Mouse (Mus musculus) limb, embryonic 10.5 days (tissue): Measurements from ENCODE around the gene Ints1. TPM values are rescaled to one million over a fixed set of nuclear protein-coding genes. Genes with fewer than 3 reads are reported as not detected.
A peak's percentile ranks its signal among the peaks of the same experiment; 100 is the strongest.

ENCODE experiments used
- DNase-seq: peaks from one replicate; pipeline ENCODE4 v3.0.0-alpha.2; 2017; ENCODE audit warnings: low spot score
- H3K27ac ChIP-seq: fragments of 300-500 bp; sonication (generic); 2 replicates; pipeline ENCODE4 v1.5.1; 2016; ENCODE audit warnings: mild to moderate bottlenecking
- H3K27me3 ChIP-seq: fragments of 300-500 bp; sonication (generic); 2 replicates; pipeline ENCODE4 v1.6.1; 2016; ENCODE audit warnings: low read depth, mild to moderate bottlenecking; ENCODE audit not compliant: poor library complexity, severe bottlenecking
- H3K36me3 ChIP-seq: fragments of 300-500 bp; sonication (generic); 2 replicates; pipeline ENCODE4 v1.6.1; 2016; ENCODE audit warnings: mild to moderate bottlenecking, moderate library complexity
- H3K4me1 ChIP-seq: fragments of 300-500 bp; sonication (generic); 2 replicates; pipeline ENCODE4 v1.6.1; 2016
- H3K4me3 ChIP-seq: fragments of 300-500 bp; sonication (generic); 2 replicates; pipeline ENCODE4 v1.5.1; 2016; ENCODE audit warnings: mild to moderate bottlenecking, moderate library complexity
- H3K9me3 ChIP-seq: fragments of 300-500 bp; sonication (generic); replicated peaks from 2 replicates; pipeline ENCODE4 v1.6.1; 2016; ENCODE audit warnings: mild to moderate bottlenecking
- WGBS: fragments of 180-500 bp; shearing (Covaris S2); methylation state at CpG from one replicate; pipeline ENCODE4 v1.1.7; 2016; 5-methylcytosine and 5-hydroxymethylcytosine counted together
- polyA plus RNA-seq: library from polyadenylated mRNA; unstranded; fragments of >200 nt; fragmentation: Nextera tagmentation; extraction: Ambion mirVana; gene quantifications from 2 replicates; pipeline ENCODE4 v1.2.1, GENCODE M21; 2016

The Ints1 gene
- polyA plus RNA-seq = 42.5 and 43.7 TPM in 2 replicates

- Histone ChIP-seq H3K36me3 (peaks cover 38% of the 10 kb centered on the region), H3K27me3 (no peaks in the 10 kb centered on the region), H3K27ac (peak within 1 kb of the TSS; percentile 84), H3K4me1 (peaks cover 14% of the 10 kb centered on the region), H3K9me3 (no peaks in the 10 kb centered on the region), H3K4me3 (peak within 1 kb of the TSS; percentile 100)
- peak; percentile 97 for DNase-seq
- under 1% methylated on average over 55 of the region's 55 CpGs for WGBS
Measured at GRCm38 (mm10) chr5:139775216-139775926, at the start of gene Ints1. TSS of gene Ints1 (minus strand) at chr5:139775674.

GRCm38 (mm10) chr5:139824531-139824930, 49.1 kb upstream of the Ints1 start:
- peaks cover 37% of the 10 kb centered on the region for H3K36me3 ChIP-seq
- WGBS = 93% methylated on average over 10 of the region's 10 CpGs
- H3K9me3 ChIP-seq = no peaks in the 10 kb centered on the region
- no peak for DNase-seq
- H3K27me3 ChIP-seq = no peaks in the 10 kb centered on the region
- no peak overlapping the region for H3K27ac ChIP-seq
- H3K4me3 ChIP-seq = no peak overlapping the region
- peaks cover 37% of the 10 kb centered on the region for H3K4me1 ChIP-seq

GRCm38 (mm10) chr5:139821466-139822459, 46.3 kb upstream of the Ints1 start:
- H3K9me3 ChIP-seq = no peaks in the 10 kb centered on the region
- no peak overlapping the region for H3K4me3 ChIP-seq
- no peaks in the 10 kb centered on the region for H3K27me3 ChIP-seq
- H3K4me1 ChIP-seq = peaks cover 37% of the 10 kb centered on the region
- H3K27ac ChIP-seq = 0 out of 2 replicates have a peak overlapping the region, but pooled peaks have one; percentile 14
- WGBS = 53% methylated on average over 12 of the region's 12 CpGs
- no peak for DNase-seq
- H3K36me3 ChIP-seq = peaks cover 37% of the 10 kb centered on the region

- Histone ChIP-seq H3K9me3 (no peaks in the 10 kb centered on the region), H3K27ac (no peak within 1 kb of the TSS), H3K36me3 (peaks cover 30% of the 10 kb centered on the region), H3K27me3 (peaks cover 20% of the 10 kb centered on the region), H3K4me3 (no peak within 1 kb of the TSS), H3K4me1 (peaks cover 25% of the 10 kb centered on the region)
- DNase-seq = no peak
- 89% methylated on average over 9 of the region's 9 CpGs for WGBS
Measured at GRCm38 (mm10) chr5:139819538-139820181, 44.2 kb upstream of the Ints1 start, which contains the start of gene Tmem184a. TSS of gene Tmem184a (minus strand) at chr5:139819917.

- WGBS = 55% methylated on average over 4 of the region's 4 CpGs
- Histone ChIP-seq H3K4me1 (peaks cover 28% of the 10 kb centered on the region), H3K36me3 (peaks cover 22% of the 10 kb centered on the region), H3K27me3 (peaks cover 29% of the 10 kb centered on the region), H3K4me3 (no peak overlapping the region), H3K9me3 (no peaks in the 10 kb centered on the region), H3K27ac (no peak overlapping the region)
- DNase-seq = no peak
Measured at GRCm38 (mm10) chr5:139818801-139819200, 43.3 kb upstream of the Ints1 start.

- no peak overlapping the region for H3K4me3 ChIP-seq
- WGBS = 88% methylated on average over 3 of the region's 3 CpGs
- no peak overlapping the region for H3K27ac ChIP-seq
- no peaks in the 10 kb centered on the region for H3K9me3 ChIP-seq
- H3K27me3 ChIP-seq = peaks cover 36% of the 10 kb centered on the region
- no peak for DNase-seq
- peaks cover 27% of the 10 kb centered on the region for H3K4me1 ChIP-seq
- peaks cover 15% of the 10 kb centered on the region for H3K36me3 ChIP-seq
Measured at GRCm38 (mm10) chr5:139818056-139818455, 42.6 kb upstream of the Ints1 start.

GRCm38 (mm10) chr5:139817292-139817691, 41.8 kb upstream of the Ints1 start:
- Histone ChIP-seq H3K4me1 (peaks cover 24% of the 10 kb centered on the region), H3K4me3 (no peak overlapping the region), H3K27me3 (peaks cover 44% of the 10 kb centered on the region), H3K9me3 (no peaks in the 10 kb centered on the region), H3K36me3 (peaks cover 7% of the 10 kb centered on the region), H3K27ac (no peak overlapping the region)
- 13% methylated on average over 1 of the region's 1 CpGs for WGBS
- DNase-seq = no peak

GRCm38 (mm10) chr5:139816445-139816844, 41.0 kb upstream of the Ints1 start:
- no peak overlapping the region for H3K27ac ChIP-seq
- peaks cover 52% of the 10 kb centered on the region for H3K27me3 ChIP-seq
- H3K4me1 ChIP-seq = peaks cover 15% of the 10 kb centered on the region
- H3K4me3 ChIP-seq = no peak overlapping the region
- no peaks in the 10 kb centered on the region for H3K9me3 ChIP-seq
- no peaks in the 10 kb centered on the region; the same call in none of the 2 replicates for H3K36me3 ChIP-seq
- DNase-seq = no peak

- no peak for DNase-seq
- Histone ChIP-seq H3K27ac (no peak overlapping the region), H3K36me3 (no peaks in the 10 kb centered on the region), H3K27me3 (peaks cover 54% of the 10 kb centered on the region), H3K4me1 (peaks cover 10% of the 10 kb centered on the region), H3K9me3 (no peaks in the 10 kb centered on the region), H3K4me3 (no peak overlapping the region)
- WGBS = 87% methylated on average over 6 of the region's 6 CpGs
Measured at GRCm38 (mm10) chr5:139815964-139816363, 40.5 kb upstream of the Ints1 start.

GRCm38 (mm10) chr5:139813963-139814381, 38.5 kb upstream of the Ints1 start:
- DNase-seq = no peak
- H3K4me3 ChIP-seq = peak overlapping the region; percentile 17
- peaks cover 54% of the 10 kb centered on the region for H3K27me3 ChIP-seq

GRCm38 (mm10) chr5:139813126-139813490, 37.6 kb upstream of the Ints1 start:
- no peak overlapping the region for H3K4me3 ChIP-seq
- H3K27ac ChIP-seq = 0 out of 2 replicates have a peak overlapping the region, but pooled peaks have one; percentile 2
- no peak for DNase-seq
- H3K36me3 ChIP-seq = no peaks in the 10 kb centered on the region
- WGBS = 30% methylated on average over 10 of the region's 10 CpGs
- H3K9me3 ChIP-seq = no peaks in the 10 kb centered on the region
- peaks cover 54% of the 10 kb centered on the region for H3K27me3 ChIP-seq
- peaks cover 10% of the 10 kb centered on the region for H3K4me1 ChIP-seq

More at GRCm38 (mm10) chr5:139813963-139814381, 38.5 kb upstream of the Ints1 start:
- H3K27ac ChIP-seq = 0 out of 2 replicates have a peak overlapping the region, but pooled peaks have one; percentile 42
- H3K4me1 ChIP-seq = peaks cover 10% of the 10 kb centered on the region
- H3K36me3 ChIP-seq = no peaks in the 10 kb centered on the region
- 4% methylated on average over 13 of the region's 13 CpGs for WGBS
- H3K9me3 ChIP-seq = no peaks in the 10 kb centered on the region

- H3K27me3 ChIP-seq = peaks cover 54% of the 10 kb centered on the region
- DNase-seq = no peak
- 0 out of 2 replicates have a peak overlapping the region, but pooled peaks have one; percentile 2 for H3K27ac ChIP-seq
- H3K36me3 ChIP-seq = no peaks in the 10 kb centered on the region
- 65% methylated on average over 20 of the region's 20 CpGs for WGBS
- H3K9me3 ChIP-seq = no peaks in the 10 kb centered on the region
- no peak overlapping the region for H3K4me3 ChIP-seq
- H3K4me1 ChIP-seq = peaks cover 10% of the 10 kb centered on the region
Measured at GRCm38 (mm10) chr5:139812398-139813125, 37.1 kb upstream of the Ints1 start.
